Mouse (Mus musculus): Measurements from ENCODE around the gene Ccdc12. TPM values are rescaled to one million over a fixed set of nuclear protein-coding genes. Genes with fewer than 3 reads are reported as not detected.

The Ccdc12 gene
- polyA plus RNA-seq (2017; shearing (Covaris generic)): 100 to 1,000 TPM; 254 to 258 TPM

GRCm38 (mm10) chr9:110656249-110657221 lies at the start of gene Ccdc12:
Gene Ccdc12 (plus strand): TSS chr9:110656503.

GRCm38 (mm10) chr9:110624361-110625166 lies 31.7 kb upstream of the Ccdc12 start, which contains the start of gene Nradd:
Gene Nradd (minus strand): TSS chr9:110624452.

GRCm38 (mm10) chr9:110653655-110654461 lies 2.4 kb upstream of the Ccdc12 start, which contains the start of gene Nbeal2:
Gene Nbeal2 (minus strand): TSS chr9:110654161.

GRCm38 (mm10) chr9:110741711-110742294 lies 85.5 kb downstream of the Ccdc12 start, which contains the start of gene Myl3:
Gene Myl3 (plus strand): TSS chr9:110741861.

GRCm38 (mm10) chr9:110746961-110747360 lies 90.7 kb downstream of the Ccdc12 start, which contains the start of gene Pth1r:
Gene Pth1r (minus strand): TSS chr9:110747145.

Other genes starting within 250 kb of the Ccdc12 start
- gene Ptpn23, start 248.3 kb upstream of the Ccdc12 start, polyA plus RNA-seq (2017; shearing (Covaris generic)): 1 to 10 TPM; 4.2 to 5.3 TPM
- 1 to 10 TPM in 1 of 2 experiments, not detected in 1; 1.0 TPM for gene Ngp, start 236.8 kb upstream of the Ccdc12 start, polyA plus RNA-seq (2017; shearing (Covaris generic))
- gene Klhl18, start 179.8 kb upstream of the Ccdc12 start, polyA plus RNA-seq (2017; shearing (Covaris generic)): 10 to 100 TPM in 1 of 2 experiments, 1 to 10 TPM in 1; 9.0 to 17.8 TPM
- gene Kif9, start 179.5 kb upstream of the Ccdc12 start, polyA plus RNA-seq (2017; shearing (Covaris generic)): under 1 TPM; 0.66 to 0.86 TPM
- gene Setd2, start 123.9 kb upstream of the Ccdc12 start, polyA plus RNA-seq (2017; shearing (Covaris generic)): 10 to 100 TPM; 34.8 to 42.0 TPM
- gene Nradd, start 32.1 kb upstream of the Ccdc12 start, polyA plus RNA-seq (2017; shearing (Covaris generic)): 1 to 10 TPM; 3.2 to 6.3 TPM
- gene Nbeal2, start 2.3 kb upstream of the Ccdc12 start, polyA plus RNA-seq (2017; shearing (Covaris generic)): 10 to 100 TPM; 56.2 to 73.8 TPM
- not detected for gene Myl3, start 85.4 kb downstream of the Ccdc12 start, polyA plus RNA-seq (2017; shearing (Covaris generic))
- under 1 TPM; 0.07 to 0.29 TPM for gene Pth1r, start 90.6 kb downstream of the Ccdc12 start, polyA plus RNA-seq (2017; shearing (Covaris generic))
- gene Prss42, start 141.7 kb downstream of the Ccdc12 start, polyA plus RNA-seq (2017; shearing (Covaris generic)): not detected
- 1 to 10 TPM in 1 of 2 experiments, under 1 TPM in 1; 0.34 to 2.1 TPM for gene Prss44, start 157.5 kb downstream of the Ccdc12 start, polyA plus RNA-seq (2017; shearing (Covaris generic))
- 1 to 10 TPM in 1 of 2 experiments, under 1 TPM in 1; 0.18 to 1.1 TPM for gene Prss43, start 170.2 kb downstream of the Ccdc12 start, polyA plus RNA-seq (2017; shearing (Covaris generic))
- under 1 TPM in 1 of 2 experiments, not detected in 1; 0.86 TPM for gene Prss45, start 178.1 kb downstream of the Ccdc12 start, polyA plus RNA-seq (2017; shearing (Covaris generic))
- not detected for gene Prss46, start 188.0 kb downstream of the Ccdc12 start, polyA plus RNA-seq (2017; shearing (Covaris generic))
- 1 to 10 TPM in 1 of 2 experiments, not detected in 1; 4.2 TPM for gene Prss50, start 201.5 kb downstream of the Ccdc12 start, polyA plus RNA-seq (2017; shearing (Covaris generic))
- gene Als2cl, start 223.4 kb downstream of the Ccdc12 start, polyA plus RNA-seq (2017; shearing (Covaris generic)): 10 to 100 TPM; 26.1 to 71.3 TPM
- gene Tmie, start 223.6 kb downstream of the Ccdc12 start, polyA plus RNA-seq (2017; shearing (Covaris generic)): 10 to 100 TPM in 1 of 2 experiments, 1 to 10 TPM in 1; 6.9 to 19.3 TPM

Measured in inflammation-experienced regulatory T-cells (primary cell).